Mouse (Mus musculus) retina, adult 2 months (tissue): Measurements from ENCODE around the gene Cdkn1a.
"Not testable (repeated sequence)": the region's sequence is repeated elsewhere in the genome, so short reads cannot be mapped to it uniquely, and the experiment has no call there.

Source experiments
- DNase-seq: peaks from one replicate; pipeline ENCODE4 v3.0.0-alpha.2; 2012; ENCODE audit warnings: low read depth, low spot score

Cdkn1a gene

GRCm38 (mm10) chr17:29090776-29091175, at the start of gene Cdkn1a:
TSS of gene Cdkn1a (plus strand) at chr17:29090976.
- DNase-seq, result no peak

GRCm38 (mm10) chr17:29041632-29042031, 49.1 kb upstream of the Cdkn1a start:
- not testable (repeated sequence) for DNase-seq

- DNase-seq, result no peak
Measured at GRCm38 (mm10) chr17:29042569-29042968, 48.2 kb upstream of the Cdkn1a start.

- DNase-seq, result no peak
Measured at GRCm38 (mm10) chr17:29043583-29043982, 47.2 kb upstream of the Cdkn1a start.

GRCm38 (mm10) chr17:29044146-29044924, 46.4 kb upstream of the Cdkn1a start:
- DNase-seq, result no peak

GRCm38 (mm10) chr17:29044925-29045319, 45.9 kb upstream of the Cdkn1a start:
- no peak for DNase-seq

GRCm38 (mm10) chr17:29045741-29046530, 44.8 kb upstream of the Cdkn1a start:
- DNase-seq, result no peak

- DNase-seq, result no peak
Measured at GRCm38 (mm10) chr17:29046863-29047262, 43.9 kb upstream of the Cdkn1a start.

- DNase-seq, result no peak
Measured at GRCm38 (mm10) chr17:29047697-29048514, 42.9 kb upstream of the Cdkn1a start.

- DNase-seq, result peak; percentile 38
Measured at GRCm38 (mm10) chr17:29048748-29049507, 41.8 kb upstream of the Cdkn1a start.

GRCm38 (mm10) chr17:29049508-29049889, 41.3 kb upstream of the Cdkn1a start:
- DNase-seq, result no peak

- DNase-seq, result no peak
Measured at GRCm38 (mm10) chr17:29049923-29050322, 40.9 kb upstream of the Cdkn1a start.

GRCm38 (mm10) chr17:29050791-29051190, 40.0 kb upstream of the Cdkn1a start:
- no peak for DNase-seq

GRCm38 (mm10) chr17:29053067-29053466, 37.7 kb upstream of the Cdkn1a start:
- no peak for DNase-seq

GRCm38 (mm10) chr17:29053841-29054240, 36.9 kb upstream of the Cdkn1a start:
- DNase-seq, result no peak

- DNase-seq, result no peak
Measured at GRCm38 (mm10) chr17:29054429-29054828, 36.3 kb upstream of the Cdkn1a start.

- DNase-seq, result no peak
Measured at GRCm38 (mm10) chr17:29055586-29055985, 35.2 kb upstream of the Cdkn1a start.

- no peak for DNase-seq
Measured at GRCm38 (mm10) chr17:29056207-29056606, 34.6 kb upstream of the Cdkn1a start.

- DNase-seq, result no peak
Measured at GRCm38 (mm10) chr17:29056699-29057151, 34.1 kb upstream of the Cdkn1a start.

GRCm38 (mm10) chr17:29057361-29057890, 33.4 kb upstream of the Cdkn1a start:
- DNase-seq, result no peak

- DNase-seq, result no peak
Measured at GRCm38 (mm10) chr17:29057961-29058360, 32.8 kb upstream of the Cdkn1a start.
